In the genomic region with DNA sequence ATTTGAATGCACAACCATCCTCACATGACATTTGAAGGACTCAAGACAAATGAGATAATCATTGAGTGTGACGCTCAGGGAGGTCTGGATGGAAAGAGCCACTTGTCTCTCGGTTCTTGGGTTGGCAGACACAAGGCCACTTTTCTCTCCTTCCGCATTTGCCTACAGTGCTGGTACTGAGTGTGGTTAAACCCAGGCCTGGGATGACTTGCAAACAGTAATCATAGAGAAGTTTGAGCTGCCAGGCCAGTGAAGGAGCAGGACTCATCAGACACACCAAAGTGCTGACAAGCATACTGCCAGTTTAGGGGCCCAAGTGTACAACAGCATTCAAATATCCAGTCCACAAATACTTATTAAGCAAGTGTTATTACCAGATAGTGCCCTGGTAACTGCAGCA, we compare ENCODE assay signal across 9 mouse cellular contexts.
A peak's percentile ranks its signal among the peaks of the same experiment; 100 is the strongest.
DNase-seq lines count a peak whose midpoint lies in the region; ATAC-seq and TF ChIP-seq lines count a peak whose summit lies in the region.
"Had no signal": no experiment of that assay in that cellular context is flagged by ENCODE, and none has a peak within 500 bp of the region (broad histone marks: within the 10 kb centered on the region; RNA-seq: fewer than 3 reads in every experiment).

No protein-coding gene starts in this region.

- no peaks in the 10 kb centered on the region for H3K27me3 ChIP-seq in heart, embryonic 11.5 days (ENCODE audit: control insufficient read depth, insufficient read depth, low read length)
- no peaks in the 10 kb centered on the region for H3K27me3 ChIP-seq in neural tube, embryonic 13.5 days
- H3K27me3 ChIP-seq in limb, embryonic 14.5 days (ENCODE audit: control insufficient read depth, insufficient read depth, low read length): no peaks in the 10 kb centered on the region
- H3K27me3 ChIP-seq: embryonic facial prominence, embryonic 13.5 days had no signal

- no peaks in the 10 kb centered on the region for H3K9me3 ChIP-seq in heart, embryonic 11.5 days (replicated peaks; ENCODE audit: control insufficient read depth, low read length)
- H3K9me3 ChIP-seq in neural tube, embryonic 13.5 days: no peaks in the 10 kb centered on the region
- no peaks in the 10 kb centered on the region for H3K9me3 ChIP-seq in limb, embryonic 14.5 days (ENCODE audit: control insufficient read depth, low read length)
- H3K9me3 ChIP-seq: embryonic facial prominence, embryonic 13.5 days had no signal

- no peaks in the 10 kb centered on the region; the same call in 1 of the 2 replicates for H3K36me3 ChIP-seq in heart, embryonic 11.5 days (ENCODE audit: control insufficient read depth, insufficient read depth, low read length)
- no peaks in the 10 kb centered on the region for H3K36me3 ChIP-seq in neural tube, embryonic 13.5 days
- no peaks in the 10 kb centered on the region for H3K36me3 ChIP-seq in limb, embryonic 14.5 days (ENCODE audit: control insufficient read depth, insufficient read depth, low read length)

- H3K4me1 ChIP-seq in heart, embryonic 11.5 days (ENCODE audit: control insufficient read depth, insufficient read depth, low read length): peaks cover 35% of the 10 kb centered on the region
- peaks cover 28% of the 10 kb centered on the region for H3K4me1 ChIP-seq in neural tube, embryonic 13.5 days (replicated peaks)
- H3K4me1 ChIP-seq in limb, embryonic 14.5 days (ENCODE audit: control insufficient read depth, insufficient read depth, low read length): peaks cover 46% of the 10 kb centered on the region

- TF ChIP-seq POLR2A in limb, embryonic 14.5 days (IDR thresholded peaks at IDR 0.05; ENCODE audit: borderline replicate concordance, extremely low read depth, insufficient read depth, insufficient read length): no peak

- H3K9ac ChIP-seq in heart, embryonic 11.5 days (ENCODE audit: low read depth, low read length): no peak overlapping the region
- H3K9ac ChIP-seq in neural tube, embryonic 13.5 days: no peak overlapping the region
- no peak overlapping the region for H3K9ac ChIP-seq in limb, embryonic 14.5 days (ENCODE audit: low read depth, low read length, severe bottlenecking)

- intact Hi-C loops in heart, postnatal 36 days (cut with DNase I): no loop called here

- no peak overlapping the region; the same call in 1 of the 2 replicates for H3K4me2 ChIP-seq in heart, embryonic 11.5 days
- H3K4me2 ChIP-seq in neural tube, embryonic 13.5 days: no peak overlapping the region
- H3K4me2 ChIP-seq in limb, embryonic 14.5 days (replicated peaks; ENCODE audit: low read depth, low read length, severe bottlenecking): no peak overlapping the region
- H3K4me2 ChIP-seq: embryonic facial prominence, embryonic 13.5 days had no signal

- no peak for DNase-seq in heart, postnatal 36 days
- DNase-seq in neural tube, embryonic 10.5 days (ENCODE audit: extremely low spot score, low spot score): no peak
- DNase-seq in limb, embryonic 14.5 days (ENCODE audit: low spot score): no peak
- DNase-seq in frontal cortex, postnatal 36 days (ENCODE audit: low spot score in 2 of 2): no peak
- no peak for DNase-seq in cerebellum, postnatal 14 days
- no peak for DNase-seq in spleen, postnatal 14 days (ENCODE audit: low spot score in 2 of 2)

- H3K27ac ChIP-seq in heart, embryonic 11.5 days (ENCODE audit: low read depth, low read length): peak overlapping the region; percentile 90
- H3K27ac ChIP-seq in neural tube, embryonic 13.5 days (replicated peaks): peak overlapping the region; percentile 77; the same call in 1 of the 2 replicates
- peak overlapping the region; percentile 61; the same call in 1 of the 2 replicates for H3K27ac ChIP-seq in limb, embryonic 14.5 days (replicated peaks; ENCODE audit: low read depth, low read length)

- no peak overlapping the region for H3K4me3 ChIP-seq in heart, embryonic 11.5 days (ENCODE audit: low read depth, low read length)
- H3K4me3 ChIP-seq in neural tube, embryonic 13.5 days: no peak overlapping the region
- no peak overlapping the region for H3K4me3 ChIP-seq in limb, embryonic 14.5 days (replicated peaks; ENCODE audit: low read length)
- H3K4me3 ChIP-seq: embryonic facial prominence, embryonic 13.5 days had no signal

- ATAC-seq in heart, embryonic 11.5 days (replicated peaks; ENCODE audit: insufficient number of reproducible peaks, low FRiP score, low TSS enrichment): no peak
- ATAC-seq in neural tube, embryonic 13.5 days (ENCODE audit: low read depth): no peak
- ATAC-seq in limb, embryonic 14.5 days (ENCODE audit: low FRiP score, low read depth): no peak

- 57% methylated on average over 3 of the region's 3 CpGs for WGBS in heart, embryonic 11.5 days (ENCODE audit: insufficient replicate concordance)
- 86% methylated on average over 3 of the region's 3 CpGs for WGBS in neural tube, embryonic 13.5 days
- 76% methylated on average over 3 of the region's 3 CpGs for WGBS in limb, embryonic 14.5 days
